Mouse (Mus musculus): ENCODE data around the gene Tmem200c.

GRCm38 (mm10) chr17:68845931-68846330, 19.5 kb downstream of the Tmem200c start:
- no peak for TF ChIP-seq CTCF (IDR thresholded peaks at IDR 0.05; ENCODE audit: low read depth)
- TF ChIP-seq EP300 (IDR thresholded peaks at IDR 0.05; ENCODE audit: low read depth), result no peak

All from heart, postnatal 0 days (tissue).